Mouse (Mus musculus) cerebellum, adult 8-10 months (tissue): ENCODE measurements at regions not wholly inside any gene's neighbourhood (a gene's known extent, or its start where the extent isn't known, plus 50 kb on each side); places are given as distances from the start of the nearest gene placed in this dataset.

Experiments
- DNase-seq: peaks from one replicate; pipeline ENCODE4 v3.0.0; 2022

DNA sequence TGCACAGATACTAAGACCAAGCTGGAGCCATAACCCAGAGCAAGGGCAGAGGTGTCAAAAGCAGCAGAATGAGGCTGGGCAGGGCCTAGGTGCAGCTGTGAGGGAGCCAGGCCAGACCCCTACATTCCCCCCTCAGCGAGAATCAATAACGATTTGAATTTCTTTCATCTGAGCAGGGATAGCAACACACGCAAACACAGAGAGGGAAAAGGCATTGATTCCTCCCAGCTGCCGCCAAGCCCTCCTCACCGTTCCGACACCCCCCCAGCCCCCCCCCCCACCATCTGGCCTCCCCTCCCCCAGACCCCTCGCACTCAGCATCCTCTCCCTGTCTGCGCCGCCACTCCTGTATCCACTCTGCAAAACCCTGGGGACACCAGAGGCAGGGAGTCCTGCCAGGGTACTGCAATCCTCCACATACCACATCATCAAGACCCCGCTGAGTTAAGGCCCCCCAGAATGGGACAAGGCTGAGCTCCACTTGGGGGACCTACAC is 166.9 kb downstream of the 3100002H09Rik start:
- no peak for DNase-seq

DNA sequence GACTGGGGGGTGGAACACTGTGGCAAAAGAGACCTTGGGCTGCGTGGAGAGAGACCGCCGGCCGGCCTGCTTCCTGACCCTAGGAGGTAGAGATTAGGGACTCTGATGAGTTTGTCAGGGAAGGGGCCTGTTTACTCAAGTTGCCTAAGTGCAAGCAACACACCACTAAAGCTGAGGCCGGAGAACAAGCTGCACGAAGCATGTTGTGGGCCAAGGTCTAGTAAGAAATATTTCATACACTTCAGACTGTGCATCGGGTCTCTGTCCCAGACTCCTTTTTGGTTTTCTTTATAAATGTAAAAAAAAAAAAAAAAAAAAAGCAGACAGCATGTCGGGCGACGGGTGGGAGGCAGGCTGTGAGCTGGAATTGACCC is 167.5 kb downstream of the 3100002H09Rik start:
- no peak for DNase-seq

DNA sequence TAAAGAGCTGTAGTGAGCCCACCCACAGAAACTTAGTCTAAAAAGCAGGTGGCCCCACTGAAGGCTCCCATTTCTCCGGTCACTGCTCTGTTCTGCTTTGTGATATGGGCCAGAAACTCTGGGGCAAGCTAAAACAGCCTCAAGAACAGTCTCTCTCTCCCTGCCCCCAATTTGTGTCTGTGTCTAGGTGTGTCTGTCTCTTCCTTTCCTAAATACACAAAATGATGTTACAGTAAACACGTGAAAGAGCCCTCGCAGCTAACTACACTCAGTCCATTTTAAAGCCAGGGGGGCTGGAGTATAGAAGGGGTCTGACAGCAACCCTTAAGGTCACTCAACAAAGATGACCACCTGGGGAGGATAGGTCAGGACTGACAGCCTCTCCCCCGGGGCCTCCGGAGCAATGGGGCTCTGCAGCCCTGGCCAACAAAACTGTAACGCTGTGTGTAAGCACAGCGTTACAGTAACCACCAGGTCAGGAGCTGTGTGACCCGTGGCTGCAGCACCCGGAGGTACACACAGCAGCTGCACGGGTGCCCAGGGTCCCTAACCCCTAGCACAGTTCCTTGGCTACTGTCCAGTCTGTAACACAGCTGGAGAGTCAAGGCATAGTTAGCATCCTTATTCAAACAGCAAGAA is 168.0 kb downstream of the 3100002H09Rik start:
- no peak for DNase-seq

DNA sequence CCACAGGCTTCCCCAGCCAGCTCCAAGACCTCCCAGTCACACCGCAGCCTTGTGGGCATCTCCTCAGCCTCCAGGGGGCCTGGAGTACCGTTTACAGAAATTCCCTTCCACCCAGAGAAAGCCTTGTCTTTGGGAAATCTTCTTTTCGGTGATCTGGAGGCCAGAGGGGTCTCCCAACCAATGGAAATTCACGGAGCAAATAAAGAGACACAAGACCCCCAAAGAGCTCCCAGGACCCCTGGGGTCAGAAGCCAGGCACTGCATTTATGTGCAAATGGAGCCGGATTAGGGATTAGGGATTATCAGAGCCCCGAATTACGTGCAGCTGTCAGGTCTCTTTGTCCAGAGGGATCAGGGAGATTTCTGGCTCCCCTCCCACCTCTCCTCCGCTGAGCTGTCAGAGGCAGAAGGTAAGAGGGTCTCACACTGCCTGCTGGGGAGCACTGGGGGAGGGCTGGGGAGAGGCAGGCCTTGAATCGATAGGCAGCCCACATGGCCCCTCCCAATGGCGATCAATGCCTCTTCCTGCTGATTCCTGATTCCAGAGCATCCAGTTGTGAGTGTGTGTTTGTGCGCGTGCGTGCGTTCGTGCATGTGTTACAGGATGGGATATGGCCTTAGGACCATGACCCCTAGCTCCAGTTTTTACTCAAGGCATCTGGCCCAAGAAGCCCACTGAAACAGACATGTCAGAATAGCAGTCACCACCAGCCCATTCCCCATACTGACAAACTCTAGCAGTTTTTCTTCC is 168.7 kb downstream of the 3100002H09Rik start:
- no peak for DNase-seq

- no peak for DNase-seq
Observed at GRCm38 (mm10) chr4:124435040-124435434, 175.6 kb downstream of the 3100002H09Rik start.

GRCm38 (mm10) chr4:124434059-124435039 is 176.3 kb downstream of the 3100002H09Rik start:
- DNase-seq = no peak

DNA sequence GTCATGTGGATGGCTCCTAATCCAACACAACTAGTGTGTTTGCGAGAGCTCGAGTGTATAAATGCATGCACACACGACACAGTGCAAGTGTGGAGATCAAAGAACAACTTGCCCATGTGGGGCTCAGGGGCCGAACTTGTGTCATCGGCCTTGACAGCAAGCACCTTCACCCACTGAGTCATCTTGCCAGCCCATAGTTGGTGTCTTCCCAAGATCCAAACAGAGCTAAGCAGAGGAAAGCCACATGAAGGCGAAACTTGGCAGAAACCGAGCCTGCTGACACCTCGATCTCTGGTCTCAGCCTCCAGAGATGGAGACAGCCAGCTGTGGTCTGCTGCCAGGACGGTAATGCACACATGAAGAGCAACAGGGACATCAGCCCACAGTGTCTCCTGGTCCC is 177.1 kb downstream of the 3100002H09Rik start:
- no peak for DNase-seq

- no peak for DNase-seq
Observed at GRCm38 (mm10) chr4:124431193-124431592, 179.4 kb downstream of the 3100002H09Rik start.

GRCm38 (mm10) chr4:124428844-124429243 is 181.8 kb downstream of the 3100002H09Rik start:
- DNase-seq = no peak

DNA sequence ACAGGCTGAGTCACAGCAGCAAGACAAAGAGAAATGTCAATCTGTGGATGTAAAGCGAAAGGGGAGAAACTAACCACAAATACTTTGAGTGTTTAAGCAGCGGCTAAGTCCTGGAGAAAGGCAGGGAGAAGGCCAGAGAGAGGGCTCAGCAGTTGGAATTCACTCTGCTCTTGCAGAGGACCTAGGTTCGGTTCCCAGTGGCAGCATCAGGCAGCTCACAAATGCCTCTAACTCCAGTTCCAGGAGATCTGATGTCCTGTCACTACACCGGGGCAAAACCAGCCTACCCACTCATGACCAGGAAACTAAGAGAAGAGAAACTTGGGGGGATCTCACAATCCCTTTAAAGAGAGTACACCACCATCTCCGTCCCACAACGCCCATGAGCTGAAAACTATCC is 188.2 kb downstream of the 3100002H09Rik start:
- no peak for DNase-seq

DNA sequence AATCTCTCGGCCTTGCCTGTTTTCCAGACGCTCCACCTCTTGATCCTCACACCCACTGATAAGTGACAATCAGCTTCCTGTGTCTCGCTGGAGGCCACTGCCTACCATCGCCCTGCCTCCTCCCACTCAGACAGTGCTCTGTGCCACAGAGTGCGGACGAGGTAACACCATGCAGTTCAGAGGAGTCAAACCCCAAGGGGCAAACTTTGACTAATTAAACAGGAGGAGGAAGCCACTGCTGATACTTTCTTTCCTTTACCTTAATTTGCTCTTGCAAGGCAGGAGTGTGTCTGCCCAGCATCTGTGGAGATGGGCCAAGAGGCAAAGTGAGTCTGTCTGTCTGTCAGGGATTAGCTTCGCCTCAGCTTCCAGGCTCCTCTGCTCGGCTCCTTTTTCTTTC is 192.2 kb downstream of the 3100002H09Rik start:
- no peak for DNase-seq

- no peak for DNase-seq
Observed at GRCm38 (mm10) chr4:124417176-124417575, 193.4 kb downstream of the 3100002H09Rik start.

DNA sequence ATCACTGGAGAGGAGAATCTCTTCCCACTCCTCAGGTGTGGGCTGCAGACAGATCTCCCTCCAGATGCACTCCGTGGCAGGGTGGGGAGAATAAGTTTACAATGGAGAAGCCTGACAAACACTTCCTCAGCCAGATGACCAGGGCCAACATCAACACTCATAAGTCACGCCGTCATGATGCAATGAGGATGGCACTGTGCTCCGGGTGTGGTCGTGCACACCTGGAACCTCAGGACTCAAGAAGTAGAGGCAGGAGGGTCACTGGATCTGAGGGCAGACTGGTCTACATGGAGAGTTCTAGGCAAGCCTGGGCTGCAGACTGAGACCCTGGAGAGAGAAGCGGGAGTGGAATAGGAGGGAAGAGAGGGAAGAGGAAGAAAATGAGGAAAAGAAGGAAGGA is 194.3 kb downstream of the 3100002H09Rik start:
- DNase-seq = no peak

- DNase-seq = no peak
Observed at GRCm38 (mm10) chr4:124414386-124414785, 196.2 kb downstream of the 3100002H09Rik start.

DNA sequence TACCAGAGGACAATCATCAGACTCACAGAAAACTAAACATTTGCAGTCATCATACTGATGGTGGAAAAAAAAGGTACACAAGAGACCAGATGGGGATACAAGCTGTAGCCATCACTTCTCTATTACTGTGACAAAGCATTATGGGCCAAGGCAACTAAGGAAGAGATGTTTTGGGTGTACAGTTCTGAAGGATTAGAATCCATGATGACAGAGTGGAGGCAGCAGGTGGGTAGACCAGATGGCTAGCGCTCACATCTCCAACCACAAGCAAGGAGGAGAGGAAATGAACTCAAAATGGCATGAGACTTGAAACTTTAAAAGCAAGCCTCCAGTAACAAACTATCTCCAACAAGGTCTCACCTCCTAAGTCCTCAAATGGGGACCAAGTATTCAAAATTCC is 201.3 kb downstream of the 3100002H09Rik start:
- no peak for DNase-seq

DNA sequence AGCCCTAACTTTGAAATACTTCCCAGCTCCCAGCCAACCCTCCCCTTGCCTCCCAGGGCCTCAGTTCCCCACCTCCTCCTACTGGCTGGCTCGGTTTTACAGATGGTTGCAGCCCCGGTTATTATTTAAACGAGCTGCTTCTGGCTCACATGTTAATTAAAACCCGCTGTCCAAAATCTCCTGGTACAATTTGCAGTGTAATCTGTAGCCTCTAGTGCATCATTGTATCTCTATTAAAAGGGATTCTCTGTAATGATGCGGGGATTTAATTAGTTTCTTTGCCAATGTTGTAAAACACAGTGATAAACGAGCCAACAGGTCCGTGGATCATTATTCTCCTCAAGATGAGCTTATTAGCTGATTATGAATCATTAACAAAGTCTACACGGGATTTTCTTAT is 208.5 kb downstream of the 3100002H09Rik start:
- no peak for DNase-seq

GRCm38 (mm10) chr4:124400741-124401140 is 209.9 kb downstream of the 3100002H09Rik start:
- DNase-seq = no peak

GRCm38 (mm10) chr4:124400136-124400675 is 210.4 kb downstream of the 3100002H09Rik start:
- DNase-seq = no peak

GRCm38 (mm10) chr4:124398354-124398753 is 212.2 kb downstream of the 3100002H09Rik start:
- DNase-seq = no peak

DNA sequence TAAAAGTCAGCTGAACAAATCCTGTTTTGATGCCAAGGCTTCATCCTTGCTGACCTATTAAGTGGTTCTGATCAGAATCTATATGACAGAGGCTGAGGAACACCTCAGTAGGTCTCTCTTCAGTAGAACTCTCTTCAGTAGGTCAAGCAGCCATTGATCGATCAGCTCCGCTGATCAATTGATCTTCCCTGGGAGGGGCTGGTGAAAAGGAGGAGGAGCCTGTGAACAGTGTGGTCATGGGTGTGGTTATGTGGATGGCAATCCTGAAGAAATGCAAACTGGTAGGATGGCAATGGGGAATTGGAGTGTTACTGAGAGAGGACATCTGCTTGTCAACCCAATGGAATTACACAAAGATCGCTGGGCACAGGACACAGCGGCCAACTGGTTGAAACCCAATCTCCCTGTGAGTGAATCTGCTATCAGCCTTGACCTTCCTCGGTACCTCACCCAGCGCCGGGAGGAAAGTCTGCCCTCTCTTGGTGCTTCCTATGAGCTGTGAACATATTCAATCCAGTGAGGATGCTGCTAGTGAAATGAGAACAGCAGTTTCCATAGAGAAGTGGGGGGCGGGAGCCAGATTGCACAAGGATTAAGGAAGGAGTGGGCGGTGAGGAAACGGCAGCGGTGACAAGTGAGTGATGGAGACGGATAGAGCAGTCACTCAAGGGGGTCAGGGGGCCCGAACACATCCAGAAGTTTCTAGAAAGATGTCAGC is 213.9 kb downstream of the 3100002H09Rik start:
- no peak for DNase-seq

DNA sequence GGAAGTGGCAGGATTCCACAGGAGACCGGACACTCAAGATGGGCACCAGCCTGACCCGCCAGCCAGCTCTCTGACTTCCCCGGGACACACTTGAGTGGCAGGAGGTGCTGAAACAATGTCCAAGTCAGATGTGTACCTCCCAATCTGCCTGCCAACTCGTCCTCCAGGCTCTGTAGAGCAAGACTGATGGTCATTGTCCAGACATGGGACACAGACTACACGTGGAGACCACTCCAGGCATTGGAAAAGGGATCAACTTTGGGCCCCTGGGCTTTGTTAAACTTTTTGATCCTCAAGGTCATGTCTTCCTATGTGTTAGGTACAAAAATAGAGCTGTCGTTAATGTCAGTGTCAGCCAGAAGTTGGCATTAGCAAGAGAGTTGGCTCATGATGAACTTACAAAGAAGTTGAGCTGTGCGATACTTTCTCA is 214.6 kb downstream of the 3100002H09Rik start:
- DNase-seq = no peak
